Mouse (Mus musculus): Measurements from ENCODE around the gene Cts3.
"Not testable (repeated sequence)": the region's sequence is repeated elsewhere in the genome, so short reads cannot be mapped to it uniquely, and the experiment has no call there.

Cts3 gene

DNA sequence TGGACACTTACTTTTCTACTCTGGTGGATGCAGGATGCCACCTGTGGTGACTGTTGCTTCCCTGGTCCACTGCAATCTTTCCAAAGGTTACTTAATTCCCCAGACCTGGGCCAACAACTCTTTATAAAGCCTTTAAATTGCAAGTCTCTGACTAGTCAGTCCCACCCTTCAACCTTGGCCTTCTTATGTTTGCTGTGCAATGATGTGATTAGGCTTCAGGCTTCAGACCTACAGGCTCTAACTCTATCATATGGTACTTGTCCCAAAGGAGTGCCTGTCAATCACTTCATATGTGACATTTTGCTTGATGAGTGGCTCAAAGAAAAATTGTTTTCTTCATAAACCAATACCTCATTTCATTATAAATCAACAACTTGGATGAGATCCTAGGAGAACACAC, at the start of gene Cts3:
Gene Cts3, minus strand, starts transcription at position 101 of the 400 bp plus-strand sequence.
- no peak for DNase-seq (ENCODE audit: low read depth)

- not testable (repeated sequence) for DNase-seq (ENCODE audit: low read depth)
Measured at GRCm38 (mm10) chr13:61568074-61568473, 1.9 kb downstream of the Cts3 start, which contains the start of gene Gm49352. Gene Gm49352 (minus strand): TSS chr13:61568174.

DNA sequence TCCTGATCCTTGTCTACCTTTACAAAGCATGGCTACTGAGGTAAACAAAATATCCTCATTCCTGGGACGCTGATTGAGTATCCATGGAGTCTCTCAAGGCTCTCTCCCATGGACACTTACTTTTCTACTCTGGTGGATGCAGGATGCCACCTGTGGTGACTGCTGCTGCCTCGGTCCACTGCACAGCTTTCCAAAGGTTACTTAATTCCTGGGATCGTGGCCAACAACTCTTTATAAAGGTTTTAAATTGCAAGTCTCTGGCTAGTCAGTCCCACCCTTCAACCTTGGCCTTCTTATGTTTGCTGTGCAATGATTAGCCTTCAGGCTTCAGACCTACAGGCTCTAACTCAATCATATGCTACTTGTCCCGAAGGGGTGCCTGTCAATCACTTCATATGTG, 28.3 kb downstream of the Cts3 start, which contains the start of gene Ctsm:
Gene Ctsm, minus strand, starts transcription at position 209 of the 400 bp plus-strand sequence.
- DNase-seq (ENCODE audit: low read depth) = no peak

Data from c-Kit-positive CD71-negative TER-119-negative erythroid progenitor cells, embryonic 14.5 days (primary cell).